ENCODE assay signal across 8 mouse cellular contexts in genomic region chr15:80134450-80134847, GRCm38 (mm10). TPM values are rescaled to one million over a fixed set of nuclear protein-coding genes. Genes with fewer than 3 reads are reported as not detected.
A peak's percentile ranks its signal among the peaks of the same experiment; 100 is the strongest.
DNase-seq lines count a peak whose midpoint lies in the region; ATAC-seq and TF ChIP-seq lines count a peak whose summit lies in the region.

No protein-coding gene starts in this region.

- H3K4me1 ChIP-seq in kidney, adult 2 months (ENCODE audit: control insufficient read depth, insufficient read depth, low read length), result peaks cover 13% of the 10 kb centered on the region; the same call in 1 of the 2 replicates
- peaks cover 11% of the 10 kb centered on the region for H3K4me1 ChIP-seq in forebrain, embryonic 11.5 days (replicated peaks; ENCODE audit: control insufficient read depth, insufficient read depth, low read length)
- H3K4me1 ChIP-seq in intestine, embryonic 15.5 days (replicated peaks), result peaks cover 30% of the 10 kb centered on the region
- H3K4me1 ChIP-seq in midbrain, embryonic 13.5 days (replicated peaks), result peaks cover 30% of the 10 kb centered on the region

- no peaks in the 10 kb centered on the region for H3K9me3 ChIP-seq in forebrain, embryonic 11.5 days (ENCODE audit: control insufficient read depth, low read length)
- no peaks in the 10 kb centered on the region for H3K9me3 ChIP-seq in intestine, embryonic 15.5 days
- no peaks in the 10 kb centered on the region for H3K9me3 ChIP-seq in midbrain, embryonic 13.5 days

- no peaks in the 10 kb centered on the region for H3K27me3 ChIP-seq in kidney, adult 2 months (replicated peaks; ENCODE audit: control insufficient read depth, insufficient read depth, low read length)
- no peaks in the 10 kb centered on the region for H3K27me3 ChIP-seq in forebrain, embryonic 11.5 days (ENCODE audit: control insufficient read depth, insufficient read depth, low read length)
- no peaks in the 10 kb centered on the region for H3K27me3 ChIP-seq in intestine, embryonic 15.5 days (replicated peaks)
- no peaks in the 10 kb centered on the region for H3K27me3 ChIP-seq in midbrain, embryonic 13.5 days

- DNase-seq in kidney, adult 2 months, result peak; percentile 49
- DNase-seq in kidney, postnatal 4 days, result no peak
- no peak for DNase-seq in forebrain, embryonic 11.5 days (ENCODE audit: low spot score)
- DNase-seq in right cerebral cortex, postnatal 36 days (ENCODE audit: low spot score in 2 of 2), result no peak
- DNase-seq in gastrocnemius, postnatal 14 days, result no peak
- DNase-seq in cerebellum, adult 8-10 months, result no peak

- TF ChIP-seq POLR2A in kidney, adult 2 months (IDR thresholded peaks at IDR 0.05; ENCODE audit: low read depth, low read length), result no peak

- intact Hi-C loops in gastrocnemius, postnatal 14 days (cut with DNase I; ENCODE audit: low total_unique reads), result loop anchor here (5.0 kb wide), 1 partner anchor 42 kb away; the partner anchor contains the start of genes Rpl3 and Syngr1

- peak overlapping the region; percentile 95 for H3K27ac ChIP-seq in kidney, adult 2 months (ENCODE audit: insufficient read depth, low read depth, low read length)
- H3K27ac ChIP-seq in forebrain, embryonic 11.5 days (ENCODE audit: low read depth, low read length), result no peak overlapping the region
- peak overlapping the region; percentile 99 for H3K27ac ChIP-seq in intestine, embryonic 15.5 days
- H3K27ac ChIP-seq in midbrain, embryonic 13.5 days, result peak overlapping the region; percentile 99; the same call in 1 of the 2 replicates

- peak overlapping the region; percentile 88 for H3K4me2 ChIP-seq in forebrain, embryonic 11.5 days (ENCODE audit: low read depth, low read length, severe bottlenecking)
- peak overlapping the region; percentile 87 for H3K4me2 ChIP-seq in intestine, embryonic 15.5 days (replicated peaks)
- peak overlapping the region; percentile 77 for H3K4me2 ChIP-seq in midbrain, embryonic 13.5 days (replicated peaks)

- WGBS in kidney, adult 2 months, result 26% methylated on average over 9 of the region's 9 CpGs
- WGBS in forebrain, embryonic 11.5 days, result 71% methylated on average over 9 of the region's 9 CpGs
- WGBS in intestine, embryonic 15.5 days, result 49% methylated on average over 9 of the region's 9 CpGs
- 55% methylated on average over 9 of the region's 9 CpGs for WGBS in midbrain, embryonic 13.5 days

- no peaks in the 10 kb centered on the region for H3K36me3 ChIP-seq in kidney, adult 2 months (ENCODE audit: control insufficient read depth, insufficient read depth, low read length)
- no peaks in the 10 kb centered on the region; the same call in 1 of the 2 replicates for H3K36me3 ChIP-seq in forebrain, embryonic 11.5 days (ENCODE audit: control insufficient read depth, insufficient read depth, low read length)
- no peaks in the 10 kb centered on the region for H3K36me3 ChIP-seq in intestine, embryonic 15.5 days
- peaks cover 4% of the 10 kb centered on the region; the same call in 1 of the 2 replicates for H3K36me3 ChIP-seq in midbrain, embryonic 13.5 days

- no peak for TF ChIP-seq CTCF in kidney, adult 2 months (conservative IDR thresholded peaks at IDR 0.05; ENCODE audit: insufficient read depth, insufficient read length, low read depth, low read length)

- H3K9ac ChIP-seq in forebrain, embryonic 11.5 days (ENCODE audit: low read length), result peak overlapping the region; percentile 80
- H3K9ac ChIP-seq in intestine, embryonic 15.5 days, result peak overlapping the region; percentile 84
- H3K9ac ChIP-seq in midbrain, embryonic 13.5 days (replicated peaks), result peak overlapping the region; percentile 83

- no peak for ATAC-seq in forebrain, embryonic 11.5 days (replicated peaks; ENCODE audit: low FRiP score)
- no peak for ATAC-seq in intestine, embryonic 15.5 days
- no peak for ATAC-seq in midbrain, embryonic 13.5 days

- peak overlapping the region; percentile 64 for H3K4me3 ChIP-seq in kidney, adult 2 months (ENCODE audit: insufficient read depth, low read depth, low read length)
- H3K4me3 ChIP-seq in forebrain, embryonic 11.5 days (ENCODE audit: low read depth, low read length), result peak overlapping the region; percentile 51
- H3K4me3 ChIP-seq in intestine, embryonic 15.5 days (replicated peaks), result peak overlapping the region; percentile 67
- peak overlapping the region; percentile 73 for H3K4me3 ChIP-seq in midbrain, embryonic 13.5 days (replicated peaks)

RNA-seq across cellular contexts. Expression of gene Tab1, which starts 1.5 kb away (rescaled TPM):
- polyA plus RNA-seq in kidney, adult 2 months (2012; rRNA removed), result 26.7 and 28.5 TPM in 2 replicates
- polyA plus RNA-seq in forebrain, embryonic 11.5 days (2014; fragmentation: Nextera tagmentation; extraction: Ambion mirVana), result 36.7 and 40.0 TPM in 2 replicates
- polyA plus RNA-seq in intestine, embryonic 15.5 days (2015; fragmentation: Nextera tagmentation; extraction: Ambion mirVana), result 28.5 and 29.0 TPM in 2 replicates
- 41.1 and 43.0 TPM in 2 replicates for polyA plus RNA-seq in midbrain, embryonic 13.5 days (2015; fragmentation: Nextera tagmentation; extraction: Ambion mirVana)
- 10 to 100 TPM; 13.1 to 15.1 TPM for total RNA-seq in gastrocnemius, postnatal 14 days (2021)

RNA-seq across cellular contexts. Expression of gene Mgat3, which starts 39.1 kb away (rescaled TPM):
- polyA plus RNA-seq in kidney, adult 2 months (2012; rRNA removed), result 70.5 and 77.1 TPM in 2 replicates
- 8.8 and 9.2 TPM in 2 replicates for polyA plus RNA-seq in forebrain, embryonic 11.5 days (2014; fragmentation: Nextera tagmentation; extraction: Ambion mirVana)
- polyA plus RNA-seq in intestine, embryonic 15.5 days (2015; fragmentation: Nextera tagmentation; extraction: Ambion mirVana), result 12.1 and 13.6 TPM in 2 replicates
- polyA plus RNA-seq in midbrain, embryonic 13.5 days (2015; fragmentation: Nextera tagmentation; extraction: Ambion mirVana), result 11.4 and 12.3 TPM in 2 replicates
- 1 to 10 TPM; 1.3 to 3.1 TPM for total RNA-seq in gastrocnemius, postnatal 14 days (2021)

RNA-seq across cellular contexts. Expression of gene Rpl3, which starts 42.8 kb away (rescaled TPM):
- polyA plus RNA-seq in kidney, adult 2 months (2012; rRNA removed), result 511 and 689 TPM in 2 replicates
- 1,023 and 1,042 TPM in 2 replicates for polyA plus RNA-seq in forebrain, embryonic 11.5 days (2014; fragmentation: Nextera tagmentation; extraction: Ambion mirVana)
- polyA plus RNA-seq in intestine, embryonic 15.5 days (2015; fragmentation: Nextera tagmentation; extraction: Ambion mirVana), result 1,109 and 1,134 TPM in 2 replicates
- 608 and 612 TPM in 2 replicates for polyA plus RNA-seq in midbrain, embryonic 13.5 days (2015; fragmentation: Nextera tagmentation; extraction: Ambion mirVana)
- 100 to 1,000 TPM; 129 to 167 TPM for total RNA-seq in gastrocnemius, postnatal 14 days (2021)

RNA-seq across cellular contexts. Expression of gene Syngr1, which starts 43.3 kb away (rescaled TPM):
- 94.8 and 106 TPM in 2 replicates for polyA plus RNA-seq in kidney, adult 2 months (2012; rRNA removed)
- polyA plus RNA-seq in forebrain, embryonic 11.5 days (2014; fragmentation: Nextera tagmentation; extraction: Ambion mirVana), result 11.3 and 13.6 TPM in 2 replicates
- 18.2 and 18.7 TPM in 2 replicates for polyA plus RNA-seq in intestine, embryonic 15.5 days (2015; fragmentation: Nextera tagmentation; extraction: Ambion mirVana)
- 20.6 and 26.2 TPM in 2 replicates for polyA plus RNA-seq in midbrain, embryonic 13.5 days (2015; fragmentation: Nextera tagmentation; extraction: Ambion mirVana)
- 10 to 100 TPM; 16.6 to 20.1 TPM for total RNA-seq in gastrocnemius, postnatal 14 days (2021)
